Mouse (Mus musculus) CH12.LX (cell line): Measurements from ENCODE around the gene Plbd2.

Source experiments
- CTCF ChIP-seq, 2 experiments: IDR thresholded peaks in 1 of 2; conservative IDR thresholded peaks in 1 of 2; 2 replicates each; pipeline ENCODE4 v1.5.1; 2011 to 2012; ENCODE audit warnings: low read depth in 2 of 2, low read length in 2 of 2, improper control_type of control experiment in 1 of 2, inconsistent platforms in 1 of 2, mild to moderate bottlenecking in 1 of 2, moderate library complexity in 1 of 2
- POLR2A ChIP-seq: IDR thresholded peaks from 2 replicates; pipeline ENCODE4 v1.6.1; 2011; ENCODE audit warnings: low read depth, mild to moderate bottlenecking, improper control_type of control experiment, low read length
- RAD21 ChIP-seq: IDR thresholded peaks from 2 replicates; pipeline ENCODE4 v1.6.1; 2011; ENCODE audit warnings: low read depth, mild to moderate bottlenecking, low read length, improper control_type of control experiment, moderate library complexity
- ZC3H11A ChIP-seq: IDR thresholded peaks from 2 replicates; pipeline ENCODE4 v1.6.1; 2012; ENCODE audit warnings: low read depth, mild to moderate bottlenecking, inconsistent platforms, low read length, improper control_type of control experiment

- no peak for TF ChIP-seq RAD21
- TF ChIP-seq ZC3H11A, result no peak
- no peak for TF ChIP-seq POLR2A
- no peak for TF ChIP-seq CTCF (conservative IDR thresholded peaks at IDR 0.05 in 1 of 2, IDR thresholded peaks at IDR 0.05 in 1 of 2; ENCODE audit: low read depth in 2 of 2, low read length in 2 of 2)
These were observed 30.1 kb downstream of the Plbd2 start for GRCm38 (mm10) chr5:120473361-120473760.
